Mouse (Mus musculus): ENCODE measurements around the gene Arid1b.

Gene Arid1b

GRCm38 (mm10) chr17:5154322-5154721 is 160.2 kb downstream of the Arid1b start:
- no peak for DNase-seq (ENCODE audit: low read depth, low spot score)

DNA sequence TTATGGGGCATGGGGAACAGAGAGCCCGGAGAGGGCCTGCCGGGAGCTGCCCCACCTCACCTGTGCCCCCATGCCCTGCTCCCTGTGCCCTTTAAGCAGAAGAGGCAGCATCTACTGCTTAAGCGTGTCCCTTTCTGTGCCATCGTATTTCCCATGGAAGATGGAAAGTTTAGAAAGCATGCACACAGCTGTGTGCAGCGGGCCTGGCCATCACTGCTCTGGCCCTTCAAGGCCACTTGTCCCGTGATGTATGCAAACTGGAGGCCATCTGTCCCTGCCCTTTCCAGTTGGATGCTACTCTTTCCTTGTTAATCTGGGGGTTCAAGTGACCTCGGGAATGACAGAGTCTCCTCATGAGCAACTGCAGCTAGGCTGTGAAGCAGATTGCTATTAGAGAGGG is 163.5 kb downstream of the Arid1b start:
- no peak for DNase-seq (ENCODE audit: low read depth, low spot score)

GRCm38 (mm10) chr17:5162525-5162924 is 168.4 kb downstream of the Arid1b start:
- DNase-seq (ENCODE audit: low read depth, low spot score) = no peak

- no peak for DNase-seq (ENCODE audit: low read depth, low spot score)
These were observed 169.2 kb downstream of the Arid1b start for GRCm38 (mm10) chr17:5163251-5163826.

DNA sequence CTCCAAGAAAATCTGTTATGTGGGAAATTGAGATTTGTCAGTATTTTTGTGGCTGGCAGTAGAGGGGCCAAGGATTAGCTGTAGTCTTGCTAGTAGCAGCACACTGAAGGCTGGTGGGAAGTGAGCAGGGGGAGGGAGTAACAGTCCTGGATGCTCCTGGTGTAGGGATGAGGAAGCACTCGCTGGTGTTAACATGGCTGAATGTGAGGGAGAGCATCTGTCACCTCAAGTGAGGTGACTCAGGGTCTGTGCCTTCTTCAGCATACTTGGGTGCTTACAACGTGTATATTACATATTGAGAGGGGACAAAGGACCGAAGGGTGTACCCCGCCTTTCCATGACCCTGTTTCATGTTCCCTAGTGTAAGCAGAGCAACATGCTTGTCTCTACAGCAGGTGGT is 170.7 kb downstream of the Arid1b start:
- no peak for DNase-seq (ENCODE audit: low read depth, low spot score)

DNA sequence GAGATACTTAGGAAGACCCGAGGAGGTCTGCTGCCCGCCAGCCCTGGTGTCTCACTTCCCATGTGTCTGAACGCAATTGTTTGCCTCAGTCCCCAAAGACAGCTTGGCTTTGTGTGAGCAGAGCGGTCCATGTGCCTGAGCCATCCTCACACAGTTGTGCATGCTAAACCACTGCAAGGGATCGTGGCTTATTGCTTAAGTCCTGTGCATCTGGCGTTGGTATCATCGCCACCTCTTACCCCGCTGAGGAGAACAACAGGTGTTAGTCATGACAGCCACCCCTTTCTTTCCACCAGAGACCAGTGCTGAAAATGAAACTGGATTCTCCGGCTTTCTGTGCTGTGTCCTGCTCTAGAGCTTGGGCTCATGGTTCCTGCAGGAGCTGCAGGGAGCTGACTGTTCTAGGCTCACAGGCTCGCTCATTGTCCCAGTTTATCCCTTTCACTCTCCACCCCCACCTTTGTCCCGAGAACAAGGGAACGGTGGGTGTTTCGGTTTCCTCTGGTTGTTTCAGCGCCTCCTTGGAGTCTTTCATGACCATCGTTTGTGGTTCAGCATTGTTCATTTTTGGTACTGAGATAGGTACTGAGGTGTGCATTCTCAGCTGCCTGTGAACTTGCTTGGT is 171.2 kb downstream of the Arid1b start:
- no peak for DNase-seq (ENCODE audit: low read depth, low spot score)

GRCm38 (mm10) chr17:5166175-5166574 is 172.0 kb downstream of the Arid1b start:
- no peak for DNase-seq (ENCODE audit: low read depth, low spot score)

DNA sequence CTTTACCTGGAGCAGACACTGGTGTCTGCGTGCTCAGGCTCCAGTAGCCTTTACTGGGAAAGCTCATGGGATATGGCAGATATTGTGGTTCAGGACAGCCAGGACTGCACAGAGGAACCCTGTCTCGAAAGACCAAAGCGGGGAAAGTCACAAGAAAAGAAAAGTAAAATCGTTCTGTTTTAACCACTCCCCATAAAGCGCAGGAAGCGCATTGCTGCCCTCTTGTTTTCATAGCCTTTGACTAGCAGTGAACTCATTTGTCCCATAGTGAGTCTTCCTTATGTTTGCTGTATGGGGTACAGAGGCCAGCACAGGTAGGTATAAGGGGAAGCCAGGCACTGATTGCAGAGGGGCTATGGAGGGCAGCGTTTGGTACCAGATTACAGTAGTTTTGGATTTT is 173.9 kb downstream of the Arid1b start:
- DNase-seq (ENCODE audit: low read depth, low spot score) = no peak

GRCm38 (mm10) chr17:5168640-5169039 is 174.5 kb downstream of the Arid1b start:
- DNase-seq (ENCODE audit: low read depth, low spot score) = no peak

GRCm38 (mm10) chr17:5170321-5170720 is 176.2 kb downstream of the Arid1b start:
- DNase-seq (ENCODE audit: low read depth, low spot score) = no peak

- DNase-seq (ENCODE audit: low read depth, low spot score) = no peak
These were observed 177.3 kb downstream of the Arid1b start for GRCm38 (mm10) chr17:5171467-5171866.

DNA sequence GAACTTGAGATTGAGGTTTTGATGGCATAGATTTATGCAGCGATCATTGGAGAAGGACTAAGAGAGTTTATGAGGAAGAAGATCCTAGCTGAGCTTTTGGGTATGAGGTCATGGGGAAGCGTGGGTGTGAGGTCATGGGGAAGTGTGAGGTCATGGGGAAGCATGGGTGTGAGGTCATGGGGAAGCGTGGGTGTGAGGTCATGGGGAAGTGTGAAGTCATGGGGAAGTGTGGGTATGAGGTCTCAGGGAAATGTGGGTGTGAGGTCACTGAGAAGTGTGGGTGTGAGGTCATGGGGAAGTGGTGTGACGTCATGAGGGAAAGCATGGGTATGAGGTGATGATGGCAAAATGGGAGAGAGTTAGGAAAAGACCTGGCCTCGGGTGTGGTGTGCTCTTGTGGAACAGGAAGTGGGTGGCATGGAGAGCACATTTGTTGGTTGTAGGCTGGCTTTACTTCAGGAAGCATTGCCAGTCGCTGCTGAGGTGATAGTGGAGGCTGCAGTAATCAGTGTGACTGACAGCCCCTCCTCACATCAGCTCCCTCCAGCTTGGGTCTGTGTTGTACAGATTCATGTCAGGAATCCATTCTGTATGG is 180.4 kb downstream of the Arid1b start:
- no peak for DNase-seq (ENCODE audit: low read depth, low spot score)

- no peak for DNase-seq (ENCODE audit: low read depth, low spot score)
These were observed 181.4 kb downstream of the Arid1b start for GRCm38 (mm10) chr17:5175535-5175934.

- no peak for DNase-seq (ENCODE audit: low read depth, low spot score)
These were observed 182.2 kb downstream of the Arid1b start for GRCm38 (mm10) chr17:5176315-5176714.

DNA sequence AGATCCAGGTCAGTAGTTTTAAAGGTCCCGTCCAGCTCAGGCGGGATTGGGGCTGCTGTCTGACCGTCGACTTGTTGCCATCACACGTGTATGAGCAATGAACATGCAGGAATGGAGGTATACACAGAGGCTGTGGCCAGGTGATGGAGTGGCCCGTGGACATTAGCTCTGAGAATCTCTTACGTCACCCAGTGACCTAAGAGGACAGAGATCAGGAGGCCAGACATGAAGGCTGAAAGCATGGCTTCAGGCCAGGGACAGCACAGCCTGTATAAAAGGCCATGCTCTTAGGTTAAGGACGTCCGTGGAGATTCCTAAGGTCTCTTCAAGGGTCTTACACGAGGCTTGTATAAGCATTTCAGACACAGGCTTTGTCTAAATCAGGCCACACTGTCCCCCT is 184.4 kb downstream of the Arid1b start:
- DNase-seq (ENCODE audit: low read depth, low spot score) = peak; percentile 43

DNA sequence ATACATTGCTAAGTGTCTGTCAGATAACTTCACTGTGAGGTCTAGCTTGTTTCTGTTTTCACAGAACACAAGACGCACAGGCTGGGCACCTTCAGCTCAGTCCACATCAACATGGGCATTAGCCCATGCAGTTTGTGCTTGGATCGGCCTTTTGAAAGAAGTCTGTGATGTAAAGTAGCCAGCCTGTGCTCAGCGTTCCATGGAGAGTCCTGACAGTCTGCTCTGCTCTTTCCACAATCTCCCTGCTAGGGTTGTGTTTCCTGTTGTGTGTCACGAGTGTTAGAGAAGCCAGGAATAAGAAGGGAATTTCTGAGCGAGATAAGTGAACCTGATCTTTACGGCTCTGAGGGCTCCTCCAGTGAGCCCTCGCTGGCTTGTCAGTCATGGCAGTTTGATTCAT is 184.9 kb downstream of the Arid1b start:
- DNase-seq (ENCODE audit: low read depth, low spot score) = no peak

DNA sequence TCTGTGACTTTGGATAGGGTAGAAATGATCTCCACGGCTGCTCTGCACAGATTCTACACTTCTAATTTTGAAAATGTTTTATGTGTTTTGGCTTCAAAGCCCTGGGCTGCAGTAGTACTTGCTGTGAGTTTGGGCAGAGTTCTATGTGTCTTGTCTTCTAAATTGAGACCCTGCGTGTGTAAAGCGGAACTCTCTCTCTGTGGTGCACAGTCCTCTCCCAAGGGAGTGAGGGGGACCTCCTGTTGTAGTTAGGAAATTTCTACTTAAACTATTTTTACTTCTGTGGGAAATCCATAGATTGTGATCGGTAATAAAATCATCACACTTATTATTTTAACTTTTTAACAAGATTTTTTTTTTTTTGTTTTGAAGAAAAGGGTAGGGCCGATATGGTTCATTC is 185.3 kb downstream of the Arid1b start:
- DNase-seq (ENCODE audit: low read depth, low spot score) = peak; percentile 36

DNA sequence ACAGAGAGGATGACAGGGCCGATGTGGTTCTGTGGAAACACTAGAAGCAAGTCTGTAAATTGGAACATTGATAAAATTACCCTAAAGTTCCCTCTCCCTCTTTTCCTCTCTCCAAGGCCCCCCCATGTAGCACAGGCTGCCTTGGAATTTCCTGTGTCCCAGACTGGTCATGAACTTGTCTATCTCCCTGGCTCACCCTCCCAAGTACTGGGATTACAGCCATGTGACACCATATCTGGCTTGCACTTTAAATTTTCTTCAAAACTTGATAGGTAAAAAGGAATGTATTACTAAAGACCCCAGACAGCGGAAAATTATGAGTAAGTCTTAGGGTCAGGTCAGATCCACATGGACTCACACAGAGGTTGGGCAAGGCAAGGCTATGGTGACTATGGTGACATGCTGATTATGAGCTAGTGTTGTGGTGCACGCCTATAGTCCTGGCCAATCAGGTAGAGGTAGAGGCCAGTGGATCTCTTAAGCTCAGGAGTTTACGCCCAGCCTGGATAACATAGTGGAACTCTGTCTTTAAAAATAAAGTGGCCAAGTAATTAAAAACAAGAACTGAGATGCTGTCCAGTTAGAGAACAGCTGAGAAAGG is 185.9 kb downstream of the Arid1b start:
- no peak for DNase-seq (ENCODE audit: low read depth, low spot score)

GRCm38 (mm10) chr17:5180925-5181324 is 186.8 kb downstream of the Arid1b start:
- no peak for DNase-seq (ENCODE audit: low read depth, low spot score)

- no peak for DNase-seq (ENCODE audit: low read depth, low spot score)
These were observed 188.4 kb downstream of the Arid1b start for GRCm38 (mm10) chr17:5182493-5182892.

GRCm38 (mm10) chr17:5185501-5185900 is 191.4 kb downstream of the Arid1b start:
- no peak for DNase-seq (ENCODE audit: low read depth, low spot score)

GRCm38 (mm10) chr17:5187546-5187945 is 193.4 kb downstream of the Arid1b start:
- DNase-seq (ENCODE audit: low read depth, low spot score) = no peak

GRCm38 (mm10) chr17:5188400-5188799 is 194.3 kb downstream of the Arid1b start:
- DNase-seq (ENCODE audit: low read depth, low spot score) = no peak
